Mouse (Mus musculus) G1E (cell line): Measurements from ENCODE around the gene Igfbp4. TPM values are rescaled to one million over a fixed set of nuclear protein-coding genes. Genes with fewer than 3 reads are reported as not detected.

ENCODE experiments used
- ATAC-seq: 2 replicates; pipeline ENCODE4 v1.8.0; 2016; ENCODE audit warnings: mild to moderate bottlenecking; ENCODE audit not compliant: insufficient number of reproducible peaks, poor library complexity, low FRiP score, severe bottlenecking; ENCODE audit errors: extremely low read depth
- DNase-seq: peaks from one replicate; pipeline ENCODE4 v3.0.0; 2012; ENCODE audit warnings: low spot score
- H3K27me3 ChIP-seq: 2 replicates; pipeline ENCODE4 v1.6.1; 2012; ENCODE audit warnings: mild to moderate bottlenecking, low read length, inconsistent platforms; ENCODE audit not compliant: insufficient read depth
- H3K36me3 ChIP-seq: replicated peaks from 2 replicates; pipeline ENCODE3; 2012; ENCODE audit warnings: mild to moderate bottlenecking, inconsistent platforms
- H3K4me1 ChIP-seq: 2 replicates; pipeline ENCODE4 v1.6.1; 2012; ENCODE audit warnings: low read depth, low read length, inconsistent platforms, mixed read lengths; ENCODE audit not compliant: insufficient read depth
- H3K4me3 ChIP-seq: 2 replicates; pipeline ENCODE4 v1.5.1; 2012; ENCODE audit warnings: low read depth, mild to moderate bottlenecking, inconsistent platforms, low read length, moderate library complexity, mixed read lengths
- H3K9me3 ChIP-seq: replicated peaks from 2 replicates; pipeline ENCODE4 v1.6.1; 2012; ENCODE audit warnings: inconsistent platforms
- CTCF ChIP-seq: IDR thresholded peaks from 2 replicates; pipeline ENCODE4 v1.5.1; 2012; ENCODE audit warnings: low read depth, low read length, inconsistent platforms, mixed read lengths
- GATA1 ChIP-seq: IDR thresholded peaks from 2 replicates; pipeline ENCODE4 v1.6.1; 2012; ENCODE audit warnings: borderline replicate concordance, low read length, inconsistent platforms, mixed read lengths
- GATA2 ChIP-seq: IDR thresholded peaks from 2 replicates; pipeline ENCODE4 v1.6.1; 2012; ENCODE audit warnings: low read depth, low read length, inconsistent platforms, borderline replicate concordance
- POLR2AphosphoS5 ChIP-seq: IDR thresholded peaks from 2 replicates; pipeline ENCODE4 v1.6.1; 2012; ENCODE audit warnings: low read depth, low read length, inconsistent platforms; ENCODE audit not compliant: insufficient replicate concordance
- TAL1 ChIP-seq: conservative IDR thresholded peaks from 2 replicates; pipeline ENCODE4 v1.6.1; 2012; ENCODE audit warnings: low read depth, low read length, inconsistent platforms, mixed read lengths
- polyA plus RNA-seq: library from polyadenylated mRNA; stranded (reverse); fragments of >175 nt; gene quantifications from 2 replicates; pipeline ENCODE4 v1.2.3, GENCODE M21; 2012
- total RNA-seq, 2 experiments: library from RNA; stranded (forward) in 1 of 2; stranded (reverse) in 1 of 2; fragments of 200-1000 nt in 1 of 2; fragments of >200 nt in 1 of 2; fragmentation: Nextera tagmentation in 1 of 2; gene quantifications; 2 replicates each; pipeline ENCODE4 v1.2.3; 2014 to 2017

Gene Igfbp4
- total and polyA plus RNA-seq, 3 experiments: 0.98 to 2.2 TPM; not detected in 1

- peaks cover 7% of the 10 kb centered on the region; the same call in 1 of the 2 replicates for H3K9me3 ChIP-seq
- DNase-seq (no peak), ATAC-seq (no peak; the same call in 1 of the 2 replicates)
- peaks cover 26% of the 10 kb centered on the region for H3K27me3 ChIP-seq
- peaks cover 66% of the 10 kb centered on the region for H3K4me1 ChIP-seq
- TF ChIP-seq CTCF (no peak), GATA2 (no peak), POLR2AphosphoS5 (no peak)
- H3K36me3 ChIP-seq: no peaks in the 10 kb centered on the region
- H3K4me3 ChIP-seq: no peak overlapping the region; the same call in 1 of the 2 replicates
Measured at GRCm38 (mm10) chr11:99091666-99092065, 50.6 kb downstream of the Igfbp4 start.

- TF ChIP-seq POLR2AphosphoS5 (no peak), GATA1 (no peak), CTCF (no peak), TAL1 (no peak), GATA2 (no peak)
- DNase-seq: no peak
- ATAC-seq: no peak
- Histone ChIP-seq H3K4me1 (peaks cover 51% of the 10 kb centered on the region), H3K27me3 (peaks cover 18% of the 10 kb centered on the region), H3K36me3 (no peaks in the 10 kb centered on the region), H3K9me3 (peaks cover 7% of the 10 kb centered on the region; the same call in 1 of the 2 replicates), H3K4me3 (no peak overlapping the region)
Measured at GRCm38 (mm10) chr11:99093740-99094139, 52.7 kb downstream of the Igfbp4 start.

GRCm38 (mm10) chr11:99094911-99095676 lies 54.0 kb downstream of the Igfbp4 start:
- Histone ChIP-seq H3K4me3 (no peak overlapping the region), H3K9me3 (peaks cover 7% of the 10 kb centered on the region; the same call in 1 of the 2 replicates), H3K36me3 (no peaks in the 10 kb centered on the region), H3K27me3 (peaks cover 13% of the 10 kb centered on the region), H3K4me1 (peaks cover 51% of the 10 kb centered on the region)
- TF ChIP-seq POLR2AphosphoS5: no peak
- TF ChIP-seq CTCF: no peak
- no peak for TF ChIP-seq GATA2
- no peak for TF ChIP-seq GATA1
- TF ChIP-seq TAL1: no peak
- DNase-seq: no peak
- ATAC-seq: no peak

- peaks cover 7% of the 10 kb centered on the region; the same call in 1 of the 2 replicates for H3K9me3 ChIP-seq
- TF ChIP-seq GATA1 (no peak), GATA2 (no peak), TAL1 (no peak), POLR2AphosphoS5 (no peak), CTCF (no peak)
- peaks cover 14% of the 10 kb centered on the region for H3K27me3 ChIP-seq
- no peak for DNase-seq
- no peak for ATAC-seq
- peaks cover 54% of the 10 kb centered on the region for H3K4me1 ChIP-seq
- H3K4me3 ChIP-seq: no peak overlapping the region
- no peaks in the 10 kb centered on the region for H3K36me3 ChIP-seq
Measured at GRCm38 (mm10) chr11:99095759-99096158, 54.7 kb downstream of the Igfbp4 start.

GRCm38 (mm10) chr11:99096417-99096816 lies 55.4 kb downstream of the Igfbp4 start:
- Histone ChIP-seq H3K4me3 (no peak overlapping the region), H3K4me1 (peaks cover 56% of the 10 kb centered on the region), H3K36me3 (no peaks in the 10 kb centered on the region), H3K9me3 (peaks cover 7% of the 10 kb centered on the region; the same call in 1 of the 2 replicates), H3K27me3 (peaks cover 14% of the 10 kb centered on the region)
- DNase-seq (no peak), ATAC-seq (no peak)
- TF ChIP-seq POLR2AphosphoS5 (no peak), GATA1 (no peak), CTCF (no peak), GATA2 (no peak), TAL1 (no peak)

- ATAC-seq (no peak), DNase-seq (no peak)
- no peaks in the 10 kb centered on the region for H3K36me3 ChIP-seq
- no peak for TF ChIP-seq CTCF
- no peak for TF ChIP-seq POLR2AphosphoS5
- no peak for TF ChIP-seq TAL1
- no peak for TF ChIP-seq GATA1
- no peak for TF ChIP-seq GATA2
- peaks cover 7% of the 10 kb centered on the region; the same call in 1 of the 2 replicates for H3K9me3 ChIP-seq
- H3K27me3 ChIP-seq: peaks cover 14% of the 10 kb centered on the region
- H3K4me1 ChIP-seq: peaks cover 57% of the 10 kb centered on the region
- H3K4me3 ChIP-seq: no peak overlapping the region
Measured at GRCm38 (mm10) chr11:99096996-99097774, 56.1 kb downstream of the Igfbp4 start.
